Mouse (Mus musculus) right cerebral cortex, postnatal 14 days (tissue): ENCODE data around the gene Gm10300.
A peak's percentile ranks its signal among the peaks of the same experiment; 100 is the strongest.

Experiments used
- DNase-seq: peaks from one replicate; pipeline ENCODE4 v3.0.0; 2022

Gm10300 gene

DNA sequence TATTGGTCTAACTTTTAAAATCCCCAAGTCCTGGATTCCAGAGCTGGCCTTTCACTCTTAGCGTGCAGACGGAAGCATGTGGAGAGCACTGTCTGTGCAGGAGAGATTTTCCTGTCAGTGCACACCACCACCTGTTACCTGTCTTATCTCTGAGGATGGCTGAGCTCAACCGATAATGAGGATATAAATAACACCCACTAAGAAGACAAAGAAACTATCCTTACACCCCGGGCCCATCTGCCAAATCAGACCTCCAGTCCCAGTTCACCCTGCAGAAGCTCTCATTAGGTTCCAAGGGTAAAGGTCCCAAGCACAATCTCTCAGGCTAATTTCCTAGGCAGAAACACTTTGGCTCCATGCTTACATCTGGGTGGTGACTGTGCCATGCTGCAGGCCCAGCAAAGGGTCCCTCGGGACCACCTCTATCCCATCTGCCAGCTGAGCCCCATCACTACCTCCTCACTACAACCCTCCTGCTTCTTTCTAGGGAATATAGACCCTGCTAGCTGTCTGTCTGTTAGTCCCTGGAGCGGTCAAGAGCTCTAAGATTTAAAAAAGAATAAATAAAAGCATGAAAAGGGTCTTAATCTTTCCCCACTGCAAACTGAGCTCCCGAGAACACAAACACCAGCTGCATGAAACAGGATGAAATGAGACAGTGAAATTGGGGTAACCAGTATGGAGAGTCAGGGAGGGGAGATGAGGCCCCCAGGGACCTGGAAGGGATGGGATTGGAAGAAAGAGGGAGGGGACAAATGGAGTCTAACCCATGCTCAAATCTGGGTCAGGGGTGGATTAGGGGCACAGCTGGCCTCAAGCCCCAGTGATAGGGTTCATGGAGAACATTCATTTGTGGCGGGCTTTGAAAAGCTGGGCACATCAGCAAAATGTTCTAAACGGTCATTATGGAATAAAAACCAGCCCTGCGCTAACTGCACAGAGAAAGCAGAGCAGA is 22.9 kb upstream of the Gm10300 start:
- no peak for DNase-seq

GRCm38 (mm10) chr4:132057311-132057710 is 17.2 kb upstream of the Gm10300 start:
- no peak for DNase-seq

- no peak for DNase-seq
These were observed 15.0 kb upstream of the Gm10300 start for GRCm38 (mm10) chr4:132059541-132059940.

GRCm38 (mm10) chr4:132060040-132060832 is 14.3 kb upstream of the Gm10300 start:
- DNase-seq, result no peak

- DNase-seq, result no peak
These were observed 12.2 kb upstream of the Gm10300 start for GRCm38 (mm10) chr4:132062289-132062688.

DNA sequence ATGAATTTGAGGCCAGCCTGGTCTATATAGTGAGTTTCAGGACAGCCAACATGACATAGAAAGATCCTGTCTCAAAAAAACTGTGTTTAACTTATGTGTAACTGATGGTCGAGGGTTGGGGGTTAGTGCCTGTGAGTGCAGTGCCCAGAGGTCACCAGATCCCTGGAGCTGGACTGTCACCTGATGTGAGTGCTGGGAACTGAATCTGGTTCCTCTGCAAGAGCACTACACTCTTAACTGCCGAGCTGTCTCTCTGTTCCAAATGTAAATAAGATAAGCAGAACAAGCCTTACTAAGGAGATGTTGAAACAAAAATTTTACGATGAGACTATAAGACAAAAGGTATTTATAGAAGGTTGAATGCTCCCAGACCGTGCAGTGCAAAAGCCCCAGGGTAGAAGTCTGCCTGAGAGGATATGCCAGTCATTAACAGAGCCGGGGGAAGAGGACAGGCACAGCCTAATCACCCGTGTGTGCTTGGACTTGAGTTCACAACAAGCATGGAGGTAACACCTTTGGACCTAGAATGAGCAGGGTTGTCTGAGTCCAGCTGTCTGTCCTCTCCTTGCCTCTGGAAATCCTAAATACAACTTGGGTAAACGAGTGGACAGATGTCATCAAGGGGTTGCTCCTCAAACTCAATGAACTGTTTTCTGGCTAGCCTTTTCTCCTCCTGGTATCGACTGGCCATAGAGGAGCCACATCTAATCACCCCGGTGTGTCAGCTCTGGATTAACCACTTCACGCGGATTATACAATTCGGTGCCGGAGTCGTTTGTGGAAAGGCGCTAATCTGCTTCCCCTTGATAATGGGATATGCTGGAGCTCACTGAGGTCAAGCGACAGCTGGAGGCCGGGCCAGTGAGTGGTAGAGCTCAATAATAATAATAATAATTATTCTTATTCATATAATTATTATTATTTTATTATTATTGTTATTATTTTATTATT is 11.3 kb upstream of the Gm10300 start:
- DNase-seq, result no peak

DNA sequence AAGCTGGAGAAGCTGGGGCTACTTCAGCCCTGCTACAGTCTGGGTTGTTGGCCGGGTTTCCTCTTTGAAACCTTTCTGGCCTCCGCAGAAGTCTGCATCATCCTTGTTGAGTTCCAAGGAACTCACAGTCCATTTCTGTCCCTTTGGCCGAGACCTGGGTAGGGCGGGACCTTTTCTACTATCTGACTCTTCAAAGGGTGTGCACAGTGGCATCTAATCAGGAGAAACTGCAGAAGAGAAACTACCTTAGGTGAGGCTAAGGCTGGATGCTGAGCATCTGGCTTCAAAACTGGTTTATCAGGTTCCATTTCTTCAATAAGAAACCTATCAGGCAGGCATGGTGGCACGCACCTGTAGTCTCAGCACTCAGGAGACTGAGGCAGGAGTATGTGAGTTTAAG is 9.9 kb upstream of the Gm10300 start:
- DNase-seq, result no peak

DNA sequence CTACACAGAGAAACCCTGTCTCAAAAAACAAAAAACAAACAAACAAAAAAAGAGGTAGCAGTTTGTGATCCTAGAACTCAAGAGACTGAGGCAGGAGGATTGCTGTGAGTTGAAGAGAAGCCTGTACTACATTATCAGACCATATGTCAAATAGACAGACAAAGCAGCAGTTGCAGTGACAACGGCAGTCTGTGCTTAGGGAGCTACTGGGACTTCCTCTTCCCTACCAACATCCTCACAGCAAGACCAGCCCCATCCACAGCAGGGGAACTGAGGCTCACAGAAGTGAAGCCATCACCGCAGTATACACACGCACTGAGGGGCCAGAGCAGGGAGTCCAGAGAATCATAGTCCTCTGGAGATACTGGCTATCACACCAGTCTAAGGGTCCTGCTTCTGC is 8.9 kb upstream of the Gm10300 start:
- DNase-seq, result no peak

DNA sequence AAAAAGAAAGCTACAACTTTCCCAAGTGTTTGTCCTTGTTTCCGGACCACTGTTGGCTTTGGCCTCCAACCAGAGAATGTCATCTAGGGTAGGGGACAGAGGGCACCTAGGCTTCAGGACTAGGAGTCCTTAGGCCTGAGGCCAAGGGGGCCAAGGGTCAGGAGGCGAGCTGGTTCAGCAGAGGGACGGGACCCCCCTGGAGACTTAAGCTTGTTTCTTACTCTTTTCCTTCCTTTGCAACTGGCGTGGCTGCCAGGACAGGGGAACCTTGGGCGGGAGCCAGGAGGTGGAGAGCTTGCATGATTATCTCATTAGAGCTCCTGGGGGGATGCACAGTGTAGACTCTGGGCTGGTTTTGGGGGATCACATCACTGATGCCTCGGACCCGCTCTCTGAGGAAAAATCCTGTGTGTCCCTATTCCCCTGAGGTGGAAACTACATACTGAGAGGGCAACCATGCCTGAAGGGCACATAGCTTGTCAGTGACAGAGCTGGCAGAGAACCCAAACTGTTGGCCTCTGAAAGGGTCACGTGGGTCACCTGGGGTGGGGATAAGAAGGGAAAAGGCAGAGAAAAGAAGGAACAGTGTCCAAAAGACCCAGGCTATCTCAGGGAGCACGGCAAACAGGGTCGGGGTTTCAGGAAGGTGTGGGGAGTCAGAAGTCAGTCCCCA is 8.3 kb upstream of the Gm10300 start:
- no peak for DNase-seq

GRCm38 (mm10) chr4:132067112-132067937 is 7.2 kb upstream of the Gm10300 start:
- no peak for DNase-seq

DNA sequence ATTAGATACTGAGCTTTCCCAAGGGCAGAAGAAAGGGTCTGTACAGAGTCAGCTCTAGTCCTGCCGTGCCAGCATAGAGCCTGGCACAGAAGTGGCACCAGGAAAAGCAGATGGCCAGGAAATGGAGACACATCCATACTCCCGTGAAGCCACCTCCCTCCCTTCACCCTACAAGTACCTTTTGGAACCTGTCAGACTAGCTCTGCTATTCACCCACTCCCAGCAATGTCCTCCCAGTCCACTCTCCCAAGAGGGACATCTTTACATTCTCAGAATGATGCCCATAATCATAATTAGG is 6.6 kb upstream of the Gm10300 start:
- DNase-seq, result no peak

DNA sequence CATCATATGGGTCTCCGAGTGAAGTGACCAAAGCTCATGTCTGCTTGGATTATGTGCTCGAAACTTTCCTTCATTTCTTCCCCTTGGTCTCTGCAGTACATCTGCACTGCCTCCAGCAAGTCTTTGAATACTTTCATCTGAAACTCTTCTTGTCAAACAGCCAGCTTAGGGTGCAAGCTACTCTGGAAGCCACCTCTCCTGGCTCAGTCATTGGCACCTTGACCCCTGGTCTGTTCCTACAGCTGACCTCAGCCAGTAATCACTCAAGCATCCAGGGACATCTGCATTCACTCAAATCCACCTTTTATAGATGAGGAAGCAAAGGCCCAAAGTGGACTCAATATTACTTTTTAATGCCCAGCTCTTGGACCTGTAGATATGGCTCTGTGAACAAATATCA is 2.8 kb upstream of the Gm10300 start:
- no peak for DNase-seq

DNA sequence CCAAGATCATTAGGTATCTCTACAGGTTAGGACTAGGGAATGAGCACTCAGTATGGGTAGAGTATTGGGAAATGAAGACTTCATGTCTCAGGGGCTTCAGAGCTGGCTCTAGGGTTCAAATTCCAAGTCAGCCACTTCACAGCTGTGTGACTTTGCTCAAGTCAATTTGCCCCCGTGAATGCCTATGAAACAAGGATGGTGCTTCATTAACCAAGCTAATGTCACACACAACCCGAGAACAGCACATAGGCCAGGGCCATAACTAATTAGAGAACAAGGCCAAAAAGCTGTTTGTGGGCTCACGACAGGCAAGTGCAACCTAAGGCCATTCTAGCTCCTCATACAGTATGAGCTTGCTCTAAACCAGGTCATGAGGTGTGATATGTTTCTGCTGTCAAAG is 2.3 kb upstream of the Gm10300 start:
- DNase-seq, result no peak

- no peak for DNase-seq
These were observed 1.6 kb upstream of the Gm10300 start for GRCm38 (mm10) chr4:132072946-132073345.

DNA sequence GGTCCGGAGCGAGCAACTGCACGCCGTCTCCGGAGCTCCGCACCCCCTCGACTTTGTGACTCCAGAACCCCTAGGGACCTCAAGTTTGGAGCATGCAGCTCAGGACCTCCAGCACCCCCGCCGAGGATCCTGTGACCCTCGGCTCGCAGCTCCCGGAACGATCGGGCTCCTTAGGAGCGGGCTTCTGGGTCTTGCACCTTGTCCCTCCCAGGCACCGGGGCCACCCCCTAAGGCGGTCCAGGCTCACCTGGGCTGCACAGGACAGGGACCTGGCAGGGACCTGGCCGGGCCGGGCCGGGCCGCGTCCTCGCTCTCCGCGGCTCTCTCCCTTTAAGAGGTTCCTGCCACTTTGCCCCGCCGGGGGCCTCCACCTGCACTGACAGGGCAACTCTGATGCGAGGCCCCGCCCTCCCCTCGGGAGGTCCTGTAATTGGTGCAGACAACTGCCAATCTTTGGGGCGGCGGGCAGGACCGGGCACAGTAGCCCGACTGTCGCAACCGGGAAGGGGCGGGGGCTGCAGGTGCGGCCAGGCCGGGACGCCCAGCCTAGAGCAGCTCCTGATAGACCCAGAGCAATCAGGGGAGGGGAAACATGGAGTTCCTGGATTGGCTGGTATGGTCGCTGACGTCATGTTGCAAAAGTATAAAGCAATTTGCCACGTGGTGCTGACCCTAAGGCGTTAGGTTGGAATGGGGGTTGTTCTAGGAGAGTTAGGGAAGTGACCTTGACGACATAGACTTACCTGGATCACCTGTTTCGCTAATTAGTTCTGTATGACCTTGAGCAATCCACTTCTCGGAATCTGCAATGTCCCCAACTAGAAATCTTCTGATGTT is 654 bp downstream of the Gm10300 start, which contains the start of gene Epb41:
Epb41 (minus strand) TSS at position 389 of the 837 bp plus-strand sequence.
- peak; percentile 87 for DNase-seq

GRCm38 (mm10) chr4:132075796-132076195 is 1.3 kb downstream of the Gm10300 start:
- DNase-seq, result no peak

GRCm38 (mm10) chr4:132076480-132077405 is 2.2 kb downstream of the Gm10300 start:
- DNase-seq, result no peak

DNA sequence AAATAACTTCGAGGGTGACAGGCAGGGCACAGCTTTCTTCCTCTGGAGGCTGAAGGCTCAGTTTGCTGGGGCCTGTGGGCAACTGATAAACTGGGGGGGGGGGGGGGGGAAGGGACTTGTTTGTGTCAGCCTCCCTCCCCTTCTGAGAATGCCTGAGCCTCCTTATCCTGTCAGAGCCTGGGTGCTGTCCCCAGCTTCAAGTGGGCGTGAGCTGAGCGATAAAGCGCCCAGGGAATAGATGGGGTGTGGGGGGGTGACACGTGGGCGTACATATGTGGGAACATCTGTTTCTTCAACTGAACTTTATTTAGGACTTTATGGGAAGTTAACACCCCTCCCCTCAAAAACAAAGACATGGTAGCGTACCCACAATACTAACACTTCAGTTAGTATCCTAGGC is 2.9 kb downstream of the Gm10300 start:
- DNase-seq, result no peak

GRCm38 (mm10) chr4:132078296-132078714 is 3.8 kb downstream of the Gm10300 start:
- DNase-seq, result no peak
